Mouse (Mus musculus): ENCODE data around the gene Tgfb1i1.

The Tgfb1i1 gene

GRCm38 (mm10) chr7:128296514-128296913, 49.9 kb downstream of the Tgfb1i1 start:
- no peak for DNase-seq

DNA sequence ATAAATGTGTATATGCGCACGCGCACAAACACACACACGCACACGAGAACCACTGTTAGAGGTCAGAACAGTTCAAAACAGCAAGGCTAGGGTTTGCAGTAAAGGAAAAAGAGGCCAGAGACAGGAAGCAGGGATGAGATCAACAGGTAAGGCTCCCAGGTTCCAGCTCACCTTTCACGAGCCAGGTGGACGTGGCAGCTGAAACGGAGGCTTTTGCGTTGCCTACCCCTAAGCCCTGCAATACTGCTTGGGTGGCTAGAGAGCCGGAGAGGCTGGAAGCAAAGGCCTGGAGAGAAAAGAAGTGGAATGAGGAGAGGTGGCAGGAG, 50.6 kb downstream of the Tgfb1i1 start:
- no peak for DNase-seq

DNA sequence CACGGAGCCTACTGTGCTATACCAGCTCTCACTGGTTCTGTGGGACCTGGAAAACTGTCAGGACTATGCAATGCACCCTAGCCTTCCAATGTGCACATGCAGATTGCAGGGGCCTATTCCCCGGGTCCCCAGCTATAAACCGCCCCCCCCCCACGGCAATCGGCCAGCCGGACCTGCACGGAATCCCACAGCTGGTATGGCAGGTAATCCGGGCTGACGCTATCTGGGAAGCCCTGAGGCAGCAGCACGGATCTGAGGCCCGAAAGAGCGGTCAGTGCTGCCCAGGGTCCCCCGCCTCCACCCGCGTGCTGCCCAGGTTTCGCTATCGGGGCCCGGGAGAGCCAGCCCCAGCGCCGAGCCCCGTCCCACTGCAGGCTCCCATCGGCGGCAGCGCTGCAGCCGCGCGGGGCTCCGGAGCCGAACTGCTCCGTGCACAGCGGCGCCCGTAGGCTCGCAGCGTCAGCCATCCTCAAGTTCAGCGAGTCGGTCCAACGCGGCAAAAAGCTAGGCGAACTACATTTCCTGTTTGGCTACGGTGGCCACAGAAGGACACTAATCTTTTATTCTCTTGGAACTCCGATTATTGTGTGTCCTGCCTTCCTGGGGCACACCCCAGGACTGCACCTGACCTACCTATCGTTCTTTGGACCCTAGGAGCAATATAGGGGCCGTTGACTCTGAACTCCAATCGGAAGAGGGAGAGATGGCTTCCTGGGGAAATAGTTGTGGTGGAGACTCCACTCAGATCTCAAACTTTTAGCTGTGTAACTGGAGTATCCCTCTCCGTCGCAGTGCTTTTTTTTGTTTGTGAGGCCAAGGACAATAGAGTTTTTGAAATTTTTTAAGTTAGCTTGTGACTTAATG, 51.2 kb downstream of the Tgfb1i1 start, which contains the start of gene BC017158:
BC017158 (minus strand) TSS at position 554 of the 864 bp plus-strand sequence.
- DNase-seq: peak; percentile 87

- no peak for DNase-seq
These were observed 52.1 kb downstream of the Tgfb1i1 start for GRCm38 (mm10) chr7:128298481-128299342.

DNA sequence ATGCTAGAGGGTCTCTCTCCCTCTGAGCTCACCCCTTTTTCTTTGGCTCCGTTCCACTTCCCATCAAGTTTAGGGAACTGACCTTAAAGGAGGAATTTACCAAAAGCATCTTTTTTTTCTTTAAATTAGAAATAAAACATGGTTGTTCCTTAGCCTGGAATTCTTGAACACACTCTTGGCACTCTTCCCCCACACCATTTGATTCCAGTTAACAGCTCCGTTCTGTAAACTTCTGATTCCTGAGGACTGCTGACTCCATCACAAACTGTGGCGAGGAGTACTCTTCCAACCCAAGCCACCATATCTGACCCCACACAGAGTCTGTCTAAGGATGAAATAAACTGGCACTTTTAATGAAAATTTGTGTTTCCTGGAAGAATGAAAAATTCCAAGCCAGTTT, 54.3 kb downstream of the Tgfb1i1 start:
- DNase-seq: no peak

DNA sequence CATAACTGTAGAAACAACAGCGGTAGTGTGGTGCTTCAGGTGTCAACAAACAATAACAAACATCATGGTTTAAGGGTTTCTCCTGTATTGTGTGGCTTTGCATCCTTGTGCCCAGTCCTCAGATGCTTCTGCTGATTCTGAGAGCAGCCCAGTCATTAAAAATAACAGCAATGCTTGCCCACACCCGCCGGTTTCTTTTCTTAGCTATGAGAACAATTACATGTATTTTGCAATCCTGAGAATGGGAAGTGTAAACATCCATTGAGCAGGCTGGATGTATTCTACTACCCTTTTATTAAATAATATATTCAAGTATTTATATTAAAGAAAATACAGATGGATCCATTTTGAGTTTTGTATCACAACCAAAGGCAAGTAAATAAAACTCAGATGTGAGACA, 55.5 kb downstream of the Tgfb1i1 start:
- DNase-seq: no peak

DNA sequence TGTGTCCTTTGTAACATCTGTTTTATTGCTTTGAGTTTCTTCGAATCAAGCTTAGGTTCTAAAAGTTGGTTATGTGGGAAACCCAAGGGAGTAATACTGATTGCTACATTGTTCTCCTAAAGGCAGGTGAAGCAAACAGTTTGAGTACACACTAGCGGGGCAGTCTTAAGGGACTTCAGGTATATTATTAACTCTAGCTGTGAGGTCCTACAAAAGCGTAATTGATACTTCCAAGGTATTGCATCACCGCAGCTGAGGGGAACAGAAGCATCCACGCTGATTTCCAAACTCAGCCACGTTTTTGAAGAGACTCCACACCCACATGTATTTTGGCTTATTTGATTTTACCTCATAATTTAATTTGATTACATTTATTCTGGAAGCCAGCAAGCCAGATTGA, 57.6 kb downstream of the Tgfb1i1 start:
- no peak for DNase-seq

DNA sequence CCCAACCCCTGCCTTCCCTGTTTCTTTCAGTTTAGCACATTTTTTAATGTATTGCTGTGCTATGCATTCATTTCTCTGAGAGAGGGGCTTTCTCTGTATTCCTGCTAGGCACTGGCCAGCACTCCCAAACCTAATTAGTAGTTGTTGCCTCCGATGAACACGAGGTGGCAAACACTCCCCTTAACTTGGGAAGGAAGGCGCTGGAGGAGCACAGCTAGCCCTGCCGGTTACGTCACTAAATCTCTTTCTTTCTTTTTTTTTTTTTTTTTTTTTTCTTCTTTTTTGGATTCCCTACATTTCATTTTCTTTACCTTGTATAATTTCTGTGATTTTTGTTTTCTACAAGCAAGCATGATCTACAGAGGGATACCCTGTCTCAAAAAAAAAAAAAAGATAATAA, 58.3 kb downstream of the Tgfb1i1 start:
- peak; percentile 23 for DNase-seq
